Mouse (Mus musculus): ENCODE measurements at regions not wholly inside any gene's neighbourhood (a gene's known extent, or its start where the extent isn't known, plus 50 kb on each side); places are given as distances from the start of the nearest gene placed in this dataset.

DNA sequence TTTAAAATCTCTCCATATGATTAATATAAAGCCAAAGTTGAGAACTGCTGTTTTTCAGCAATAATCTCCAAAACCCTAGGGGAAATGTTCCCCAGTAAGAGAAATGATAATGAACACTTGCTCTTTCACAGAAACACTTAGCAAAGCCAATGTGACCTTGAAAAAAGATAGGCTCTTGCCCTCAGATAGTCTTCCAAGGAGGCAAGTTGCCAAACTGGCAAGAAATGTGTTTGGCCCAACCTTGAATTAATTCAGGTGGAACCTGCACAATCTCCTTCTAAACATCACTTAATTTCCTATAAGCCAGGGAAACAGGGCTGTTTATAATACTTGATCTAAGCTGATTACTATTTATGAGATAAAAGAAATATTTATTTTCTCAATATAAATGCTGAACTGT is 244.0 kb upstream of the Gnaz start:
- no peak for DNase-seq

GRCm38 (mm10) chr10:74749446-74749845 is 217.5 kb upstream of the Gnaz start:
- no peak for DNase-seq

DNA sequence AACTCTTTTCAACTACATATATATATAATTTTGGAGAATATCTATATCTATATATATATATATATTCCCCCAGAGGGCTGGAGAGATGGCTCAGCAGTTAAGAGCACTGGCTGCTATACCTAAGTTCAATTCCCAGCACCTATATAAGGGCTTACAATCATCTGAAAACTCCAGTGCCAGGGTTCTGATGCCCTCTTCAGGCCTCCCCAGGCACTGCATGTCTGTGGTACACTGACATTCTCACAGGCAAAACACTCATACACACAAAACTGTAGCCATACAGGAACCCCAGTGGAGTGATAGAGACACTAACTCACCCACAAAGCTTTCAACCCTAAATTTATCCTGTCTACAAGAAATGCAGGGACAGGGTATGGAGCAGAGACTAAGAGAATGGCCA is 216.1 kb upstream of the Gnaz start:
- no peak for DNase-seq

DNA sequence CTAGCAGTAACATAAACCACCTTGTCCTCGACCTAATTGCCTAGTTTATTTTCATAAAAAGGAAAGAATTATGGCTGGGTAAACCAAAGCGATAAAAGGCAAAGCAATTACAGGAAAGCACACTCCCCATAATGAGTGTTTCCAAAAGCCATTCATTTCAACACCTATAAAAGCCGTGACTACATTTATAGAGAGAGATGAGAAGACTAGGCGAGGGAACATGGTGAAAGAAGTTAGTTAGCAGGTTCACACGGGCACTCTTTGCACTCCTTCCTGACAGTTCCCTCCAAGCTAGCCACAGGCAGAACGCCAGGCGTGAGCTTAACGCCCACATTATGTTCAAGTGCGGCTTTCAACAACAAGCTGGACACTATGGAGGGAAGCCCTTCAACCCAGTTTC is 206.2 kb upstream of the Gnaz start:
- no peak for DNase-seq

- no peak for DNase-seq
Measured at GRCm38 (mm10) chr10:74789245-74789644, 177.7 kb upstream of the Gnaz start.

GRCm38 (mm10) chr10:74789987-74790386 is 177.0 kb upstream of the Gnaz start:
- no peak for DNase-seq

DNA sequence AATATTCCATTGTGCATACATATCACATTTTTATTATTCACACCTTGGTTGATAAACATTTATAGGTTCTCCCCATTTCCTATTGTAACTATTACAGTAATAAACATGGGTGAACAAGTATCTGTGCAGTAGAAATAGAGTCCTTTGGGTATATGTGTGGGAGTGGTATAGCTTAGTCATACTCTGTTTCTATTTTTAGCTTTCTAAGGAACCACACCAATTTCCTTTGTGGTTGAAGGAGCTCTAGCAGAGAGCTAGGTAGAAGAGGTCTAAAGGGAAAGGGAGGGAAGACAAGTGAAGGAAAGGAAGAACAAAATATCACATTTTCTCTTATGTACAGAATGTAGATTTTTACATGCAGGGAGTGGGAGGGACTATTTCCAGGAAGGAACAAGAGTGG is 143.6 kb upstream of the Gnaz start:
- DNase-seq: no peak

DNA sequence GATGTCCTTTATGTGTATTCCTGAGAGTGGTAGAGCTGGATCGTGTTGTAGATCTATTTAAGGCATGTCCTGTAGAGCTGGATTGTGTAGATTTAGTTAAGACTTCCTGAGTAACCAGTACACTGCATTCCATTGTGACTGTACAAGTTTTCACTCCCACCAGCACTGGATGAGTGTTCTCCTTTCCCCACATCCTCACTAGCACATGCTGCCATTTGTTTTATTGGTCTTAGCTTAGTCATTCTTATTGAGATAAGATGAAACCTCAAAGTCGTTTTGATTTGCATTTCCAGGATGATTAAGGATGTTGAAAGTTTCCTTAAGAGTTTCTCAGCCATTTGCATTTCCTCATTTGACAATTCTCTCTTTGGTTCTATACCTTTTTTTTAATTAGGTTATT is 132.6 kb upstream of the Gnaz start:
- no peak for DNase-seq

GRCm38 (mm10) chr10:74848372-74848771 is 118.6 kb upstream of the Gnaz start:
- peak; percentile 84 for DNase-seq

- no peak for DNase-seq
Measured at GRCm38 (mm10) chr10:74854991-74855664, 111.8 kb upstream of the Gnaz start.

Data from right cerebral cortex, postnatal 14 days (tissue).